Mouse (Mus musculus) adrenal gland, postnatal 0 days (tissue): ENCODE measurements around the gene Olfr670. TPM values are rescaled to one million over a fixed set of nuclear protein-coding genes. Genes with fewer than 3 reads are reported as not detected.

Source experiments
- polyA plus RNA-seq: library from polyadenylated mRNA; unstranded; fragments of >200 nt; fragmentation: Nextera tagmentation; extraction: Ambion mirVana; gene quantifications from 2 replicates; pipeline ENCODE4 v1.2.1, GENCODE M21; 2015

The Olfr670 gene
- not detected in 2 replicates for polyA plus RNA-seq

GRCm38 (mm10) chr7:104962520-104962919 lies at the start of gene Olfr670:
TSS of gene Olfr670 (minus strand) at chr7:104962620.

DNA sequence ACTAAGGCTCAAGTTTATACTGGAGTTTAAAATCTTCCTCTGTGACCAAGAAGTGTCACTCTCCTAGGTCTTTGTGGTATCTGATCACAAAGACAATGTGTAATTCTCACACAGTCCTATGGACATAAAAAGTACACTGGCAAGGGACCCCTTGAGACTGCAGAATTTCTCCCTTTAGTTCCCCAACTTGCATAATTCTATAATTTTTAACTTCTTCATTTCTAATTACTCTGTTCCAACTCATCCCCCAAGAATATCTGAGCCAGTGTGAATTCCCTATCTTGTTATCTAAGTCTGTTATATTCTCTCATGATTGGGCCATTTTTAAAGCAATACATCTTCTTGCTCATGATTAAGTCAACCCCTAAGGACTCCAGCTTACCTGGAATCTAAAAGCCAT lies 39.5 kb upstream of the Olfr670 start, which contains the start of gene Olfr672:
Gene Olfr672, minus strand, starts transcription at position 101 of the 400 bp plus-strand sequence.

GRCm38 (mm10) chr7:104979026-104979425 lies 16.6 kb upstream of the Olfr670 start, which contains the start of gene Olfr671:
TSS of gene Olfr671 (minus strand) at chr7:104979126.

DNA sequence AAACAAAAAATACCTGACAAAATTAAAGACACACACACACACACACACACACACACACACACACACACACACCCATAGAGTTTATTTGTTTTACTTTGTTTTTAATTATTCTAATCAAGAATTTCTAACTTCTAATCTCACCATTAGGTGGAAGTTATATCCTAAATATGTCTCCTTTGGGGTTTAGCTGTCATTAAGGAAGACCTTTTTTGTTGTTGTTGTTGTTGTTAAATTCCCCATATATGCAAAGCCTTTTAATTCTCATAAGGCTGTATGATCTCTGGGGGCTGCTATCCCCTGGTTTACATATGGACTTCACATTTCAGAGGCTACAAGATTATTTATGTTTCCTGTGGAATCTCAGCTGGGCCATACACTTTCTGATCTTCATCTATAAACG lies 28.5 kb downstream of the Olfr670 start, which contains the start of gene Olfr669:
Gene Olfr669, plus strand, starts transcription at position 301 of the 400 bp plus-strand sequence.

GRCm38 (mm10) chr7:104927957-104928356 lies 34.5 kb downstream of the Olfr670 start, which contains the start of gene Olfr668:
TSS of gene Olfr668 (minus strand) at chr7:104928057.

DNA sequence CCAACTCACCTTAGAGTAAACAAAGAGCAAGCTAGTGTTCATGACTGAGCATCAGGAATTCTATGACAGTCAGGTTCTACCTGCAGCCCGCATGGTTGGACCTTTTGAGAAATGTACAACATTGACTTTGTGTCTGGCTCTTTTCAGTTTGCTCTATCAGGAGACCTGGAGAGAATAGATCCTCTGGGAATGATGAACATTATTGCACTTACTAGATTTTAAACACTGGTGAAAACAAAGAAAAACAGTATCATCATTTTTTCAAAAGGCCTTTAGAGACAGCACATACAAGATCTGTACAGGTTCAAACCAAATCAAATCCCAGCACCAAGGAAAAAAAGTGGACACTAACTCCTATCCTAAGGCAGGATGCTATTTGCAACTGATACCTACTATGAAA lies 41.0 kb downstream of the Olfr670 start, which contains the start of gene Olfr667:
Gene Olfr667, minus strand, starts transcription at position 101 of the 400 bp plus-strand sequence.

Other genes with a start within 250 kb of the Olfr670 start
- gene Usp17le, start 185.2 kb downstream of the Olfr670 start, polyA plus RNA-seq = not detected in 2 replicates
- gene Usp17lb, start 120.0 kb downstream of the Olfr670 start, polyA plus RNA-seq = not detected in 2 replicates
- not detected in 2 replicates for gene Usp17la, start 105.6 kb downstream of the Olfr670 start, polyA plus RNA-seq
- gene Olfr665, start 84.6 kb downstream of the Olfr670 start, polyA plus RNA-seq = not detected in 2 replicates
- gene Olfr666, start 66.7 kb downstream of the Olfr670 start, polyA plus RNA-seq = not detected in 2 replicates
- not detected in 2 replicates for gene Olfr667, start 41.1 kb downstream of the Olfr670 start, polyA plus RNA-seq
- gene Olfr668, start 34.6 kb downstream of the Olfr670 start, polyA plus RNA-seq = not detected in 2 replicates
- not detected in 2 replicates for gene Olfr669, start 28.4 kb downstream of the Olfr670 start, polyA plus RNA-seq
- not detected in 2 replicates for gene Olfr671, start 16.5 kb upstream of the Olfr670 start, polyA plus RNA-seq
- not detected in 2 replicates for gene Olfr672, start 39.4 kb upstream of the Olfr670 start, polyA plus RNA-seq
- gene Olfr675, start 65.8 kb upstream of the Olfr670 start, polyA plus RNA-seq = not detected in 2 replicates
- gene Olfr676, start 70.1 kb upstream of the Olfr670 start, polyA plus RNA-seq = not detected in 2 replicates
- gene Olfr677, start 88.8 kb upstream of the Olfr670 start, polyA plus RNA-seq = not detected in 2 replicates
- not detected in 2 replicates for gene Olfr678, start 101.9 kb upstream of the Olfr670 start, polyA plus RNA-seq
- not detected in 2 replicates for gene Olfr679, start 118.6 kb upstream of the Olfr670 start, polyA plus RNA-seq
- gene Olfr680-ps1, start 130.2 kb upstream of the Olfr670 start, polyA plus RNA-seq = not detected in 2 replicates
- not detected in 2 replicates for gene Olfr681, start 154.2 kb upstream of the Olfr670 start, polyA plus RNA-seq
- not detected in 2 replicates for gene Olfr683, start 184.4 kb upstream of the Olfr670 start, polyA plus RNA-seq
- gene Olfr684, start 201.0 kb upstream of the Olfr670 start, polyA plus RNA-seq = not detected in 2 replicates
- gene Olfr685, start 223.4 kb upstream of the Olfr670 start, polyA plus RNA-seq = not detected in 2 replicates
- not detected in 2 replicates for gene Olfr686, start 244.9 kb upstream of the Olfr670 start, polyA plus RNA-seq